Mouse (Mus musculus): Measurements from ENCODE around the gene Gnaz.

GRCm38 (mm10) chr10:74921614-74922013 lies 45.4 kb upstream of the Gnaz start:
- TF ChIP-seq POLR2A (IDR thresholded peaks at IDR 0.05; ENCODE audit: borderline replicate concordance, extremely low read depth, low read depth, low read length) (no peak), CTCF (IDR thresholded peaks at IDR 0.05; ENCODE audit: insufficient read depth, low read length) (no peak)

Data from lung, adult 2 months (tissue).